Mouse (Mus musculus) lung, postnatal 0 days (tissue): ENCODE data around the gene Hmgb3. TPM values are rescaled to one million over a fixed set of nuclear protein-coding genes. Genes with fewer than 3 reads are reported as not detected.

Experiments
- ATAC-seq: fragments of 200-750 bp; cut with Nextera tagmentation; 2 replicates; pipeline ENCODE4 v1.8.0; 2017; ENCODE audit warnings: moderate library complexity
- DNase-seq: peaks from one replicate; pipeline ENCODE4 v3.0.0-alpha.2; 2016; ENCODE audit warnings: low spot score
- H3K27ac ChIP-seq: fragments of 300-500 bp; sonication (generic); 2 replicates; pipeline ENCODE4 v1.5.1; 2014; ENCODE audit warnings: antibody characterized with exemption, mild to moderate bottlenecking, low read length, mixed read lengths
- H3K27me3 ChIP-seq: fragments of 300-500 bp; sonication (generic); replicated peaks from 2 replicates; pipeline ENCODE4 v1.6.1; 2014; ENCODE audit warnings: low read length, mixed read lengths; ENCODE audit not compliant: insufficient read depth
- H3K36me3 ChIP-seq: fragments of 300-500 bp; sonication (generic); 2 replicates; pipeline ENCODE4 v1.6.1; 2014; ENCODE audit warnings: low read length, mixed read lengths; ENCODE audit not compliant: insufficient read depth
- H3K4me1 ChIP-seq: fragments of 300-500 bp; sonication (generic); 2 replicates; pipeline ENCODE4 v1.6.1; 2014; ENCODE audit warnings: antibody characterized with exemption, low read depth, low read length, mixed read lengths; ENCODE audit not compliant: insufficient read depth
- H3K4me2 ChIP-seq: fragments of 300-500 bp; sonication (generic); replicated peaks from 2 replicates; pipeline ENCODE4 v1.6.1; 2014; ENCODE audit warnings: low read depth, mild to moderate bottlenecking, low read length, moderate library complexity, mixed read lengths
- H3K4me3 ChIP-seq: fragments of 300-500 bp; sonication (generic); 2 replicates; pipeline ENCODE4 v1.5.1; 2014; ENCODE audit warnings: low read depth, low read length
- H3K9ac ChIP-seq: fragments of 300-500 bp; sonication (generic); replicated peaks from 2 replicates; pipeline ENCODE4 v1.6.1; 2014; ENCODE audit warnings: low read depth, mild to moderate bottlenecking
- H3K9me3 ChIP-seq: fragments of 300-500 bp; sonication (generic); 2 replicates; pipeline ENCODE4 v1.6.1; 2016; ENCODE audit warnings: low read length, mixed read lengths
- CTCF ChIP-seq: IDR thresholded peaks from 2 replicates; pipeline ENCODE4 v1.5.1; 2016; ENCODE audit warnings: antibody characterized with exemption, mild to moderate bottlenecking
- EP300 ChIP-seq: IDR thresholded peaks from 2 replicates; pipeline ENCODE4 v1.6.1; 2016; ENCODE audit warnings: antibody characterized with exemption, mild to moderate bottlenecking, control low read depth
- WGBS: fragments of 180-500 bp; shearing (Covaris S2); extraction: QIAGEN DNeasy Blood & Tissue Kit; methylation state at CpG from one replicate; pipeline ENCODE4 v1.1.7; 2014; 5-methylcytosine and 5-hydroxymethylcytosine counted together
- polyA plus RNA-seq: library from polyadenylated mRNA; unstranded; fragments of >200 nt; fragmentation: Nextera tagmentation; extraction: Ambion mirVana; gene quantifications from 2 replicates; pipeline ENCODE4 v1.2.1, GENCODE M21; 2015

Gene Hmgb3
- polyA plus RNA-seq, 1 experiment from 2014 or later: 64.4 TPM

DNA sequence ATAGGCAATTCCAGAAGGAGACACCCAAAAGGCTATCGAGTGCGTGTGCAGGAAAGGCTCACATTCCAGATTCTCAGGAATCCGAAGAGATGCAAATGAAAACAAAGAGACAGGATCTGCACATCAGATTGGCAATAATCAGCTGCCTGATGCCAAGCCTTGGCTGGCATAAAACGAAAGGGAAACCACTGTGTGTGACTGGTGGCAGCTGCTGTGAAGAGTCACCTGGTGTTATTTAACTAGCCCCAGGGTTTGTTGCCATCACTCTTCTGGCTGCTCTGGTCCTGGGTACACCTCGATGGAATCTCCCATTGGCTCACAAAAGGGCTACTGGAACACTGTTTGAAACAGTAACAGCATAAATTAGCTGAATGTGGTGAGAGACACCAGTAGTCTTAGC lies 11.0 kb upstream of the Hmgb3 start:
- Histone ChIP-seq H3K9ac (no peak overlapping the region), H3K4me2 (no peak overlapping the region), H3K4me3 (no peak overlapping the region), H3K4me1 (no peaks in the 10 kb centered on the region), H3K9me3 (no peaks in the 10 kb centered on the region), H3K27me3 (no peaks in the 10 kb centered on the region), H3K36me3 (no peaks in the 10 kb centered on the region), H3K27ac (no peak overlapping the region)
- no peak for ATAC-seq
- no peak for DNase-seq
- TF ChIP-seq EP300 (no peak), CTCF (no peak)
- 40% methylated on average over 5 of the region's 5 CpGs for WGBS

DNA sequence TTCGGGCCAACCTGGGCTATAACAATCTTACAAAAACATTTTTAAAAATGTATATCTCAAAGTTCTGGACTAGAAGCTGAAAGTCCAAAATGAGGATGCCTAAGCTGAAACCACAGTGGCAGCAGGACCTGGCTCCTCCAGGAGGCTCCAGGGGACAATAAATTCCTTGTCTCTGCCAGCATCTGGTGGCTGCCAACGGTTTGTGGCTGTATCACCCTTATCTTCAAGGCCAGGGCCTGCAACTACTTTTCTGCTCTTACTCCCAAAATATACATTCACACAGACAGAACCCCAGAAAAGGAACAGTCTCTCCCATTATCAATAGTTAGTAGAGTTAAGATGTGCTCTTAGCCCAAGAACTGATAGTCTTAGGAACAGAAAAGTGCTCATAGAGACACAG lies 10.6 kb upstream of the Hmgb3 start:
- no peak for TF ChIP-seq CTCF
- no peak for TF ChIP-seq EP300
- WGBS: 57% methylated on average over 2 of the region's 2 CpGs
- H3K9ac ChIP-seq: no peak overlapping the region
- H3K4me1 ChIP-seq: no peaks in the 10 kb centered on the region
- no peaks in the 10 kb centered on the region for H3K27me3 ChIP-seq
- ATAC-seq: no peak
- DNase-seq: no peak
- no peaks in the 10 kb centered on the region for H3K36me3 ChIP-seq
- no peak overlapping the region for H3K27ac ChIP-seq
- H3K4me2 ChIP-seq: no peak overlapping the region
- H3K4me3 ChIP-seq: no peak overlapping the region
- no peaks in the 10 kb centered on the region for H3K9me3 ChIP-seq

DNA sequence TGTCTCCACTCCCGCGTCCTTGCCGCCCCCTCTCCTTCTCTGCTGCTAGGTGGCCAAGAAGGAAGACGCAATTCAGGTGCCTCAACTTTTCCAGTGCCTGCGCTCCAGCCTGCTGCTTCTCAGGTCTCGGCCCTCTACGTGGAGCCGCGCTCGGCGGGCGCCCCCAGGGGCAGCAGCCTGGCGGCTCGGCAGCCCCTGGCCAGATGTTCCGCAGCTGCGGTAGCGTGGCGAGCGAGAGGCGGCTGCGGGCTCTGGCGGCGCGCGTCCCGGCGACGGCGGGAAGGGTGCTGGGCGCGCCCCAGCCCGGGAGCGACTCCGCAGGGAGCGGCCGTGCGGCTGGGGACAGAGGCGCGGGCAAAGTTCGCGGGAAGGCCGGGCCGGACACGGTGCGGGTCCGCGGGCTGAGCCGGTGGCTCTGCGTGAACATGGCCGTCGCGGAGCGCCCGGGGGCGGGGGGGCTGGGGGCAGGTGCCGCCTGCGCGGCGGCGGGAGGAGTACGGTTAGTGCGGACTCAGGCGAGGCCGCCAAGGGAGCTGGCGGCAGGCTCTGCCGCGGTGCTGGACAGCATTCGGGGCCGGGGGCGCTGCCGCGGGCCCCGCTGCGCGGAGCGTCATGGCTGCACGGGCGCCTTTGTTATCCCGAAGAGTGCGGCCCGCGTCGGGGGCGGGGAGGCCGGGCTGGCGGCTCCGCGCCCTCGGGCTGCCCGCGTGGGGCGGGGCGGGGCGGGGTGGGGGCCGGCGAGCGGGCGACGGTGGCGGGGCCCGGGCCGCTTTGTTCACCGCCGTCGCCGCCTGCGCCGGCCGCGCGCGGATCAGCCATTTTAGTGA lies 610 bp downstream of the Hmgb3 start:
- Histone ChIP-seq H3K36me3 (no peaks in the 10 kb centered on the region), H3K4me2 (peak overlapping the region; percentile 62), H3K27me3 (no peaks in the 10 kb centered on the region), H3K9me3 (no peaks in the 10 kb centered on the region), H3K9ac (peak overlapping the region; percentile 51), H3K27ac (peak overlapping the region; percentile 72), H3K4me1 (no peaks in the 10 kb centered on the region), H3K4me3 (peak overlapping the region; percentile 59)
- WGBS: 10% methylated on average over 30 of the region's 112 CpGs
- ATAC-seq (peak; percentile 57), DNase-seq (no peak)
- TF ChIP-seq CTCF (no peak), EP300 (no peak)

DNA sequence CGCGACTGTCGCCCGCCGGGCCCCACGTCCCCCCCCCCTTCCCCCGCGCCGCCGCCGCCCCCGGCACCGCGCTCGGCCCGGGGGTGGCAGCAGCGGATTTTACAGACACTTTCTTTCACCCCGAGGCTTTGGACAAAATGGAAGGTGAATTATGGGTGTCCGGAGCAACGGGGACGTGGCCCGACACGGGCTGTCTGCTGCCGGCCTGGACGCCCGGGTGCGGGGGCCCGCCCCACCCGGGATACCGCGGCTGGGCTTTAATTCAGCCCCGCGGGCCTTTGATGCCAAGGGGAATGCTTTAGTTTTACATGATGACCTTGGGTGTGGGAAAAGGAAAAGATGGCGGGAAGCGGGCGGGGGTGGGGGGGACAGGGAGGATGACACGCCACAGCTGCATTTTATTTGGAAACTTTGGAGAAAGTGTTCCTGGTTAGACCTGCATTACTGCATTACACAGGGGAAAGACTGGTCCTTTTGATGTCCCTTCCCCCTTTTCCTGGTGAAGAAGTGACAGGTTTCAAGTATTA lies 1.3 kb downstream of the Hmgb3 start:
- no peak for TF ChIP-seq CTCF
- TF ChIP-seq EP300: no peak
- ATAC-seq: no peak
- WGBS: 13% methylated on average over 15 of the region's 37 CpGs

DNA sequence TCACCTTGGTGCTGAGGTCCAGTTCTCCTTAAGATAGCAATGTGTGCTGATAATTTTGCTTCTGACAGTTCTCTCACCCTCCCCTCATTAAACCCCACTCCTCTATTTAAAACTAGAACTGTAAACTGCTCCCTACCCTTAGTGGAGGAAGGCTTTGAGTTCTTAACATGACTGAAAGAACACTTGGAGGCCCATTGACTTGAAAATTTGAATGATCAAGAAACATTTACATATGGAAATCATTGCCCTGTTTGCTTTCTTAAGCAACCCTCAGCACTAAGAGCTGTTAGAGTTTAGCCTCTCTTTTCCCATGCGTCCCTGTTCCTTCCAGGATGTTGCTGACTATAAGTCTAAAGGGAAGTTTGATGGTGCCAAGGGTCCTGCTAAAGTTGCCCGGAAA lies 3.6 kb downstream of the Hmgb3 start:
- DNase-seq: no peak
- 63% methylated on average over 2 of the region's 2 CpGs for WGBS
- TF ChIP-seq EP300 (no peak), CTCF (no peak)

More for the DNA sequence above, 1.3 kb downstream of the Hmgb3 start:
- H3K4me3 ChIP-seq: peak overlapping the region; percentile 59
- H3K4me1 ChIP-seq: no peaks in the 10 kb centered on the region
- H3K27me3 ChIP-seq: no peaks in the 10 kb centered on the region
- H3K9me3 ChIP-seq: no peaks in the 10 kb centered on the region
- peak overlapping the region; percentile 51 for H3K9ac ChIP-seq
- no peaks in the 10 kb centered on the region for H3K36me3 ChIP-seq
- no peak for DNase-seq
- peak overlapping the region; percentile 62 for H3K4me2 ChIP-seq
- peak overlapping the region; percentile 72 for H3K27ac ChIP-seq

DNA sequence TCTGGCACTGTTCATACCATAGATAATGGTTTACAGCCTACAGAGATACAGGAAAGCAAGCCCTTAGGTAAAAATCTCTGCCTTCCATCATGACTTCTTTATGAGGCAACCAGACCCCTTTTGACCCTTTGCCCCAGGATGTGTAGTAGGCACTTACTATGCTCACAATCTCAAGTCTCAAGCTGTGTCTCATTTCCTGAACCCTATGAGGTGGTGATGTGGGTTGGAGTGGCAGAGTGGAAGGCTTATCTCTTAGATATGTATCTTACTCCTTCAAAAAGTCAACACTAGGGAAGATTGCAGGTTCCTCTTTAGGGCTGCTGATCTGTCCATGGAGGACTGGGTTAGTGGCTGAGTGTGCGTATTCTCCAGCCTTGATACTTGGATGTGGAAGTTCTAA lies 5.1 kb downstream of the Hmgb3 start:
- no peaks in the 10 kb centered on the region for H3K27me3 ChIP-seq
- no peak overlapping the region for H3K4me3 ChIP-seq
- no peak overlapping the region for H3K27ac ChIP-seq
- no peak for DNase-seq
- no peak overlapping the region for H3K9ac ChIP-seq
- ATAC-seq: no peak
- 86% methylated on average over 1 of the region's 1 CpGs for WGBS
- no peaks in the 10 kb centered on the region for H3K36me3 ChIP-seq
- no peak for TF ChIP-seq EP300
- H3K9me3 ChIP-seq: no peaks in the 10 kb centered on the region
- H3K4me1 ChIP-seq: no peaks in the 10 kb centered on the region
- no peak overlapping the region for H3K4me2 ChIP-seq

More for the DNA sequence above, 3.6 kb downstream of the Hmgb3 start:
- H3K27ac ChIP-seq: no peak overlapping the region
- H3K4me1 ChIP-seq: no peaks in the 10 kb centered on the region
- H3K4me2 ChIP-seq: no peak overlapping the region
- no peaks in the 10 kb centered on the region for H3K9me3 ChIP-seq
- H3K4me3 ChIP-seq: no peak overlapping the region
- H3K27me3 ChIP-seq: no peaks in the 10 kb centered on the region
- no peaks in the 10 kb centered on the region for H3K36me3 ChIP-seq
- no peak overlapping the region for H3K9ac ChIP-seq
- ATAC-seq: no peak
